Mouse (Mus musculus) adrenal gland, adult 8-10 months (tissue): ENCODE data around the gene Efna2. TPM values are rescaled to one million over a fixed set of nuclear protein-coding genes. Genes with fewer than 3 reads are reported as not detected.

Experiments
- total RNA-seq, 4 experiments: library from RNA; stranded (reverse); gene quantifications; 2 replicates each; pipeline ENCODE4 v1.2.4; 2022

The Efna2 gene
- total RNA-seq, 4 experiments from 2014 or later: 2.4 to 5.2 (median 3.3) TPM

Other genes starting within 250 kb of the Efna2 start
- gene Wdr18, start 219.3 kb upstream of the Efna2 start, total RNA-seq: 10 to 100 TPM; 31.7 to 43.0 (median 36.6) TPM
- gene Grin3b, start 208.8 kb upstream of the Efna2 start, total RNA-seq: 1 to 10 TPM in 1 of 4 experiments, under 1 TPM in 1, not detected in 2; 0.83 to 1.4 TPM
- 100 to 1,000 TPM; 132 to 155 (median 141) TPM for gene Tmem259, start 195.2 kb upstream of the Efna2 start, total RNA-seq
- 10 to 100 TPM; 23.9 to 36.3 (median 30.0) TPM for gene Cnn2, start 190.9 kb upstream of the Efna2 start, total RNA-seq
- 10 to 100 TPM; 21.6 to 35.5 (median 27.8) TPM for gene Abca7, start 183.0 kb upstream of the Efna2 start, total RNA-seq
- 10 to 100 TPM in 2 of 4 experiments, 1 to 10 TPM in 2; 6.4 to 10.6 (median 8.5) TPM for gene Arhgap45, start 162.8 kb upstream of the Efna2 start, total RNA-seq
- 100 to 1,000 TPM in 1 of 4 experiments, 10 to 100 TPM in 3; 79.1 to 104 (median 94.4) TPM for gene Polr2e, start 139.7 kb upstream of the Efna2 start, total RNA-seq
- 100 to 1,000 TPM; 697 to 776 (median 769) TPM for gene Gpx4, start 132.3 kb upstream of the Efna2 start, total RNA-seq
- gene Sbno2, start 73.9 kb upstream of the Efna2 start, total RNA-seq: 10 to 100 TPM; 27.4 to 54.8 (median 45.1) TPM
- 100 to 1,000 TPM; 127 to 146 (median 143) TPM for gene Stk11, start 63.7 kb upstream of the Efna2 start, total RNA-seq
- gene Atp5d, start 40.9 kb upstream of the Efna2 start, total RNA-seq: 100 to 1,000 TPM; 380 to 452 (median 425) TPM
- gene Cbarp, start 38.6 kb upstream of the Efna2 start, total RNA-seq: 10 to 100 TPM; 58.4 to 92.4 (median 81.9) TPM
- 100 to 1,000 TPM in 1 of 4 experiments, 10 to 100 TPM in 3; 56.4 to 145 (median 90.1) TPM for gene Midn, start 31.2 kb upstream of the Efna2 start, total RNA-seq
- 100 to 1,000 TPM in 3 of 4 experiments, 10 to 100 TPM in 1; 44.2 to 234 (median 162) TPM for gene Cirbp, start 13.5 kb upstream of the Efna2 start, total RNA-seq
- gene 1600002K03Rik, start 6.5 kb upstream of the Efna2 start, total RNA-seq: 10 to 100 TPM; 18.1 to 22.1 (median 21.7) TPM
- gene Mum1, start 47.0 kb downstream of the Efna2 start, total RNA-seq: 10 to 100 TPM; 26.5 to 41.6 (median 32.9) TPM
- 100 to 1,000 TPM; 192 to 257 (median 232) TPM for gene Ndufs7, start 69.6 kb downstream of the Efna2 start, total RNA-seq
- 100 to 1,000 TPM; 238 to 291 (median 243) TPM for gene Gamt, start 81.5 kb downstream of the Efna2 start, total RNA-seq
- gene Dazap1, start 82.0 kb downstream of the Efna2 start, total RNA-seq: 100 to 1,000 TPM in 2 of 4 experiments, 10 to 100 TPM in 2; 72.3 to 125 (median 90.3) TPM
- gene Rps15, start 113.0 kb downstream of the Efna2 start, total RNA-seq: 1,000 to 10,000 TPM; 1,106 to 1,181 (median 1,155) TPM
- gene Apc2, start 116.5 kb downstream of the Efna2 start, total RNA-seq: 1 to 10 TPM; 1.5 to 6.8 (median 4.3) TPM
- 10 to 100 TPM; 34.7 to 40.0 (median 35.4) TPM for gene 2310011J03Rik, start 141.1 kb downstream of the Efna2 start, total RNA-seq
- 1 to 10 TPM; 3.5 to 8.2 (median 5.8) TPM for gene Pcsk4, start 150.0 kb downstream of the Efna2 start, total RNA-seq
- 1 to 10 TPM; 5.1 to 6.6 (median 5.9) TPM for gene Reep6, start 150.5 kb downstream of the Efna2 start, total RNA-seq
- 10 to 100 TPM in 2 of 4 experiments, 1 to 10 TPM in 2; 9.2 to 11.1 (median 10.3) TPM for gene Adamtsl5, start 168.9 kb downstream of the Efna2 start, total RNA-seq
- gene Plk5, start 177.0 kb downstream of the Efna2 start, total RNA-seq: 1 to 10 TPM in 1 of 4 experiments, under 1 TPM in 3; 0.21 to 1.3 (median 0.41) TPM
- gene Mex3d, start 208.2 kb downstream of the Efna2 start, total RNA-seq: 10 to 100 TPM; 17.4 to 21.6 (median 20.8) TPM
- 100 to 1,000 TPM; 147 to 161 (median 156) TPM for gene Mbd3, start 220.1 kb downstream of the Efna2 start, total RNA-seq
- 100 to 1,000 TPM; 515 to 715 (median 604) TPM for gene Uqcr11, start 227.3 kb downstream of the Efna2 start, total RNA-seq